Comparison of ENCODE assay signal across 19 mouse cellular contexts in genomic region chr14:121182967-121183366, GRCm38 (mm10).
"Had no signal": no experiment of that assay in that cellular context is flagged by ENCODE, and none has a peak within 500 bp of the region (broad histone marks: within the 10 kb centered on the region; RNA-seq: fewer than 3 reads in every experiment).

No protein-coding gene starts in this region.

- H3K4me3 ChIP-seq: left cerebral cortex, adult 2 months; limb, embryonic 12.5 days; liver, embryonic 15.5 days; megakaryocyte, embryonic 14.5 days; midbrain, embryonic 10.5 days; midbrain, embryonic 13.5 days had no signal

- H3K27ac ChIP-seq: left cerebral cortex, adult 2 months; limb, embryonic 12.5 days; liver, embryonic 15.5 days; midbrain, embryonic 10.5 days; midbrain, embryonic 13.5 days had no signal

- H3K4me1 ChIP-seq: megakaryocyte, embryonic 14.5 days had no signal

- H3K27me3 ChIP-seq: limb, embryonic 12.5 days; liver, embryonic 15.5 days; midbrain, embryonic 13.5 days had no signal

- H3K4me2 ChIP-seq: limb, embryonic 12.5 days; liver, embryonic 11.5 days; liver, embryonic 15.5 days; midbrain, embryonic 13.5 days had no signal

- ATAC-seq: intestine, embryonic 16.5 days; midbrain, embryonic 13.5 days; midbrain, embryonic 16.5 days had no signal

- DNase-seq: kidney, adult 18-20 months; kidney, adult 9 months; kidney, postnatal 14 days; kidney, postnatal 4 days; layer of hippocampus, adult 9-11 months; layer of hippocampus, postnatal 36 days; lung, adult 2 months; lung, postnatal 36 days; thymus, adult 18-20 months; thymus, postnatal 36 days had no signal

- H3K36me3 ChIP-seq: liver, embryonic 15.5 days; midbrain, embryonic 13.5 days had no signal

- H3K9ac ChIP-seq: limb, embryonic 12.5 days; liver, embryonic 15.5 days; midbrain, embryonic 13.5 days had no signal

- H3K9me3 ChIP-seq: liver, embryonic 15.5 days; midbrain, embryonic 10.5 days; midbrain, embryonic 13.5 days had no signal
